Mouse (Mus musculus) layer of hippocampus, postnatal 25 days (tissue): ENCODE results near the gene Gale. TPM values are rescaled to one million over a fixed set of nuclear protein-coding genes. Genes with fewer than 3 reads are reported as not detected.
A peak's percentile ranks its signal among the peaks of the same experiment; 100 is the strongest.
"Not testable (repeated sequence)": the region's sequence is repeated elsewhere in the genome, so short reads cannot be mapped to it uniquely, and the experiment has no call there.

Experiments used
- DNase-seq, 2 experiments: peaks; one replicate each; pipeline ENCODE4 v3.0.0; 2022; ENCODE audit warnings: mixed read lengths in 2 of 2, low spot score in 1 of 2; ENCODE audit errors: extremely low spot score in 1 of 2
- total RNA-seq, 2 experiments: library from RNA; stranded (reverse); gene quantifications; 2 replicates each; pipeline ENCODE4 v1.2.3; 2021

The Gale gene
- 10 to 100 TPM; 23.1 to 31.6 TPM for total RNA-seq

DNA sequence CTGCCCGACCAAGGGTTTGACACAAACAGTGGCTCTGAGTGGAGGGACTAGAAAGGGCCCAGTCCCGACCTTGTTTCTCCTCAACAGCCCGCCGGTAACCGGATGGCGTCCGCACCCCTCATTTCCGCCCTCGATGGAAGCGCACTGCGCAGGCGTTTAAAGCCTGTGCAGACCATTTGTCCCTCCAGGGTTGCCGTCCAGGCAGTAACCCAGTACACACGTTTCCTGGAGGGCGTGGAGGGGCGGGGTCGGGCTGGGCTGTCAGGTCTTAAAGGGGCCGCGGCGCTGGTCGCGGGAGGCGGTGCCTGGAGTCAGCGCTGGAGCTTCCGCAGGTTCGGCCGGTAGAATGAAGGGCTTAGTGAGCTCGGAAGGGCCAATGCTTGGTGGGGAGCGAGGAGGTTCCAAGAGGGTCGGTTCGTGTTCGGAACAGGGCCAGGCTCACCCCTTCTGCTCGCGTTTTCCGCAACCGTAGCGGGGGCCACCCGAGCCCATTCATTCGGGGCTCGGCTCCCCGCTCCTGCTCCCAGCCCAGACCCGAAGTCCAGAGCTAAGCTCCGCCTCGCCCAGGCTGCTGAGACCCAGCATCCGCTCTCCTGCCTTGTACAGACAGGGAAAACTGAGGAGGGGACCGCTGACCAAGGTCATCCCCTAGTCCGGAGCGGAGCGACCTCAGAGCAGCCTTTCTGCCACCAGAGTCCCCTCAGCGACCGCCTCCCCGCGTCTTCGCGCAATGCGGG is at the start of gene Gale:
Gale (plus strand) TSS at position 271 of the 737 bp plus-strand sequence.
- peak; percentile 87 to 88 for DNase-seq

DNA sequence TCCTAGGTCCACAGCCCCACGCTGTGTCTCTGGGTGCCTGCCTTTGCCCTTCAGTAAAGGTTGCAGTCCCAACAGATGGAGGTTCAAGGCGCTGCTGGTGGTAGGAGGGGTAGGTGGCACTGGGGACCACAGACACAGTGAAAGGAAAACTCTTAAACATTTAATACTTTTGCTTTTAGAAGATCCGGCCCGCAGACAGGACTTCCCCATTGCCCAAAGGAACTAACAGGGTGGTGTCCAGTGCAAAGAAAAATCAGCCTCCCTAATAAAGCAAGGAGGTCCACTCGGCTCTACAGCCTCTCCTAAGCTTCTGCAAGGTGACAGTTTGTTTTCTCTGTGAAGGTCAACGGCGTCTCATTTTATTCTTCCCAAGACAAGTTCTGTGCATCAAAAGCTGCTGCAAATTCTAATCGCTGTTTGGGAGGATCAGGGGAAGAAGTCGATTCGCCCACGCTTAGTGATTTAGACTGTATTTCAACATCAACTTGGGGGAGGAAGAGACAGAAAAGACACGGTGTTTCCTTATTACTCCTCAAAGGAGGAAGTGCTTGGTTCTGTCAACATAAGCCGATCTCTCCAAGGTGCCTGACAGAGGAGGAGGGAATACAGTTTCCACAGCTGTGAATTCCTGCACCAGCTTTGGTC is 44.8 kb upstream of the Gale start:
- no peak for DNase-seq

- no peak for DNase-seq
Observed at GRCm38 (mm10) chr4:135919280-135919639, 44.3 kb upstream of the Gale start.

DNA sequence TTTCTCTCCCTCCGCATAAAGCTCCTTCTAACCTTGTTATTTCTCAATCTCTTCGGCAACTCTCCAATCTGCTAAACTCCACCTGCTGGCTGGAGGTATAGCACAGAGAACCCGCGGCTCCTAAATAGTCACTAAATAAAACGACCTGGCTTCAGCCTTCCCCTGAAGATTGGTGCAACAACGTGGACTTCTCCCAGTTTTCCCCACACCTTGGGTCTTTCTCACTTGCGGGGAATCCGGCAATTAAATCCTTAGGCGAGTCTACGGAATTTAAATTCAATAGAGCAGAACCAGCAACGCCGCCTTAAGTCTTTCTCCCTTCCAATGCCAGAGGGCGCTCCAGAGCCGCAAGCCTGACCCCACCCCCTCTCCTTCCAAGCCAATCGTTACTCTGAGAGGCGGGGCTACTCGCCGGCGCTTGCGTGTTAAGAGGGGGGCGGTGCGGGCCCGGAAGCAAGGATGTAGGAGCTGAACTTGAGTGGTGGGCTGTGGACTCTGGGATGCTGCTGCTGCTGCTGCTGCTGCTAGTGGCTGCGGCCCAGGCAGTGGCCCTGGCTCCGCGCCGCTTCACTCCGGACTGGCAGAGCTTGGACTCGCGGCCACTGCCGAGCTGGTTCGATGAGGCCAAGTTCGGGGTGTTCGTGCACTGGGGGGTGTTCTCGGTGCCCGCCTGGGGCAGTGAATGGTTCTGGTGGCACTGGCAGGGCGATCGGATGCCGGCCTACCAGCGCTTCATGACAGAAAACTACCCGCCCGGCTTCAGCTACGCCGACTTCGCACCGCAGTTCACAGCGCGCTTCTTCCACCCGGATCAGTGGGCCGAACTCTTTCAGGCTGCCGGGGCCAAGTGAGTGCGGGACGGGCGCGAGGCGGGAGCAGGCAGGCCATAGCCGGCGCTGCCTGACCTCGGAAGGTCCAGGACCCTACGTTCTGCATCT is 43.0 kb upstream of the Gale start, which contains the start of gene Fuca1:
Fuca1 (plus strand) TSS at position 432 of the 938 bp plus-strand sequence.
- peak; percentile 83 to 93 for DNase-seq

DNA sequence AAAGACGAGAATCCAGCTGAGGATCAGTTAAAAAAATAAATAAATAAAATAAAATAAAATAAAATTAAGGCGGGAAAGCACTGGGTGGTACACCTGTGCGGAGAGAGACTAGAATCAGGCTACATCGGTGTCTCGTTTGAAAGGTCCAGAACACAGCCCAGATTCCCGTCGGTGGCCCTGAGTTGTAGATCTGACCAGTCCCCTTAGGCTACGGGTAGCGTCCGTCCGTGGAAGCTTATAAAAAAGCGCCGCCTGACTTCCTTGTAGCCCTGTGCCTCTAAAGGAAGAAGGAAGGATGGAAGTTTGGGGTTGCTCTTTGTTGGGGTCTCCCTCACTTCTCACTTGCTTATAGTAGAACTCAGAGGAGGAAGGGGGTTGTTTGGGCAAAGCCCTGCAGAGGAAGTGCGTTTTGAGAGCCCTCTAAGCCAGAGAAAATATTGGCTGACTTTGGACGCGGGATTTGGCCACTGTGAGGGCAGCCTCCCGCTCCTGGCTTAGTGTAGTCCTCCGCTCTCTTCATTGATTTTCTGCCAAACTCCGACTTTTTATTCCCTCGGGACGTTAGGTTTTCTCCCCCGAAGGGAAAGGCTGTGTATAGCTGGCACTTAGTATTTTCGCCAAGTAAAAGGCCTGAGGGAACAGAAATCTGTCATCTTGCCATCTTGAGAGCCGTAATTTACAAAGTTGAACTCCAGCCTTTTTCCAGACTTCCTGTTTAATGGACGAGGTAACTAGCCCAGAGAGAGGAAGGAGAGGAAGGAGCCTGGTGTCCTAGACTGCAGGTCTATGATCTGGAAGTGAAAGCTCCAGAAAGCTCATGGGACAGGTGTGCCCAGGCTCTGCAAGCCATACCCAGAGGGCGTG is 42.0 kb upstream of the Gale start:
- no peak for DNase-seq

- no peak for DNase-seq
Observed at GRCm38 (mm10) chr4:135922190-135922589, 41.3 kb upstream of the Gale start.

GRCm38 (mm10) chr4:135924418-135924817 is 39.1 kb upstream of the Gale start:
- no peak for DNase-seq

DNA sequence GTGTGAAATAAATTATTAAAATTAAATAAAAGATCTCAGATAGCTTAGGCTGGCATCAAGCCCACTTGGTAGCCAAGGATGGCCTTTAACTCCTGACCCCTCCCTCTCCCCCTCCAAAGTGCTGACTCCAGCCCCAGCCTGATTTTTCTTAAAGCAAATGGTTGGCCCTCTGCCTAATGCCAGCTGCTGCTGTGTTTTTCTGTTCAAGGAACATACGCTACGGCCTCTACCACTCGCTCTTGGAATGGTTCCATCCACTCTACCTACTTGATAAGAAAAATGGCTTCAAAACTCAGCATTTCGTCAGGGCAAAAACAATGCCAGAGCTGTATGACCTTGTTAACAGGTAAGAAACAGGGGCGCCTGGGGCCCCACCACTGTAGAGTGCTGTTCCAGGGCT is 38.2 kb upstream of the Gale start:
- DNase-seq: no peak

- no peak for DNase-seq
Observed at GRCm38 (mm10) chr4:135926195-135926808, 37.2 kb upstream of the Gale start.

- no peak for DNase-seq
Observed at GRCm38 (mm10) chr4:135926861-135927260, 36.7 kb upstream of the Gale start.

GRCm38 (mm10) chr4:135928376-135928775 is 35.2 kb upstream of the Gale start:
- DNase-seq: no peak

GRCm38 (mm10) chr4:135929405-135929804 is 34.1 kb upstream of the Gale start:
- DNase-seq: no peak

DNA sequence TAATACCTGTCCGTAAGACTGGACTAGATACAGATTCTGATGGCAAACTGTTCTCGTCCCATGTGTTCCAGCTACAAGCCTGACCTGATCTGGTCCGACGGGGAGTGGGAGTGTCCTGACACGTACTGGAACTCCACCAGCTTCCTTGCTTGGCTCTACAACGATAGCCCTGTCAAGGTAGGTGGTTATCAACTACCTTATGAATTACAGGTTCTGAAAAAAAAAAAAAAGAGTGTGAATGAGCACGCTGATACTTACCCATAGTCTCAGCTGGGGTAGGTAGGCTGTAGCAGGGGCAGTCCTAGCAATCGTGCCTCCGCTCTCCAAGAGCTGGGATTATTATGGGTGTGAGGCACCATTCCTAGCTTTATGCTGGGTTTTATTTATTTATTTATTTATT is 33.7 kb upstream of the Gale start:
- DNase-seq: no peak

DNA sequence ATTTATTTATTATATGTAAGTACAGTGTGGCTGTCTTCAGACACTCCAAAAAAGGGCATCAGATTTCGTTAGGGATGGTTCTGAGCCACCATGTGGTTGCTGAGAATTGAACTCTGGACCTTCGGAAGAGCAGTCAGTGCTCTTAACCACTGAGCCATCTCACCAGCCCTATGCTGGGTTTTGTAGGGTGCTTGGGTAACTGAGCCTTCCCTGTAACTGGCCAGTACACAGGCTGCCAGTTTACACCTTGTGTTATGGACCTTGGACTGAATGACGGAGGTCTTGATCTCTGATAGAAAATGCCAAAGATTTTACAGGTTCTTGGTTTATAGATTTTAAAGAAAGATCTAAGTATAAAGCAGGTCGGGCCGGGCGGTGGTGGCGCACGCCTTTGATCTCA is 33.3 kb upstream of the Gale start:
- DNase-seq: no peak

DNA sequence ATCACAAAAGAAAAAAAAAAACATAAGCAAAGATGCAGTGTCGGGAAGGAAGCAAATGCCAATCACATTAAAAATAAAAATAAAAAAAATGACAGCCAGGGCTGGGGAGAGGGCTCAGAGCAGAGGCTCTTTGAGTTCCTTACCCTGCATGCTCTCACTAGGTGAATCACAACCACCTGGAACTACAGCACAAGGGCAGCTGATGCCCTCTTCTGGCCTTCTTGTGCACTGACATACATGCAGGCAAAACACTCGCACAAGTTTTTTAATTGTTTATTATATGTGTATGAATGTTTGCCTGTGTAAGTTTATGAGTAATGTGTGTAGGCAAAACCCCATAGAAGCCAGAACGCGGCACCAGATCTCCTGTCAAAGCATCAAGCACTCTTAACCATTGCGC is 31.7 kb upstream of the Gale start:
- DNase-seq: no peak

DNA sequence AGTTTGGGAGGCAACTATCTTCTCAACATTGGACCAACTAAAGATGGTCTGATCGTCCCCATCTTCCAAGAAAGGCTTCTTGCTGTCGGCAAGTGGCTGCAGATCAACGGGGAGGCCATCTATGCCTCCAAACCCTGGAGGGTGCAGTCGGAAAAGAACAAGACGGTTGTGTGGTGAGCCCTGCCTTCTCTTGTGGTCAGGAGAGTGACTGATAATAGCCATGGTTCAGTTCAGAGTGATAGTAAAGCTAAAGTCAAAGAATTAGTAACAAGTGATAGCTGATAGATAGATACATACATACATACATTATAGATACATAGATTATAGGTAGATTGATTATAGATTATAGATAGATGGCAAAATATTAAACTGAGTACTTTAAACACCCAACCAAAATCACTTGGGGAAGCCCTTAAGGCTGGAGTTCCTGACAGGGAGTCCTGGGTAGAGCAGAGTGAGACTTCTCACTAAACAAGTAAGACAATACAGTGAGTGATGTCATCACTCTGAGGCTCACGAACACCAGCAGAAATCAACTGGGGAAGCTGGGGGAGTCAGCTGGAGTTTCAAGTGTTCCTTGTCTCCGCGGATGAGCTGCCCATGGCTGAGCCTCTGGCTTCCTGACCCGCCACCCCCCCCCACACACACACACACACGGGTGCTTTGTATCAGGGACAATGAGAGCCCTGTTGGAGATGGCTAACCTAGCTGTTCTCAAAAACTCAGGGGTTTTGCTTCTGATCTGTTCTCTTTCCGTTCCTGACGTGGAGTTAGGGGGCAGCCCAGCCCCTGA is 28.6 kb upstream of the Gale start:
- no peak for DNase-seq

GRCm38 (mm10) chr4:135935502-135935901 is 28.0 kb upstream of the Gale start:
- DNase-seq: no peak

- DNase-seq: no peak
Observed at GRCm38 (mm10) chr4:135938858-135939257, 24.7 kb upstream of the Gale start.

GRCm38 (mm10) chr4:135941026-135941425 is 22.5 kb upstream of the Gale start:
- not testable (repeated sequence) for DNase-seq
